Mouse (Mus musculus) limb, embryonic 11.5 days (tissue): ENCODE results near the gene Zfp866. TPM values are rescaled to one million over a fixed set of nuclear protein-coding genes. Genes with fewer than 3 reads are reported as not detected.

Experiments used
- ATAC-seq: fragments of 200-750 bp; cut with Nextera tagmentation; 2 replicates; pipeline ENCODE4 v1.8.0; 2017; ENCODE audit warnings: low read depth; ENCODE audit not compliant: insufficient number of reproducible peaks, low FRiP score, low TSS enrichment
- DNase-seq: peaks from one replicate; pipeline ENCODE4 v3.0.0-alpha.2; 2015; ENCODE audit warnings: low spot score
- H3K27ac ChIP-seq: fragments of 300-500 bp; sonication (generic); replicated peaks from 2 replicates; pipeline ENCODE4 v1.5.1; 2014; ENCODE audit warnings: low read depth, mild to moderate bottlenecking, low read length
- H3K27me3 ChIP-seq: fragments of 300-500 bp; sonication (generic); 2 replicates; pipeline ENCODE4 v1.6.1; 2014; ENCODE audit warnings: mild to moderate bottlenecking, low read length, mixed read lengths; ENCODE audit not compliant: control insufficient read depth, insufficient read depth
- H3K36me3 ChIP-seq: fragments of 300-500 bp; sonication (generic); 2 replicates; pipeline ENCODE4 v1.6.1; 2014; ENCODE audit warnings: mild to moderate bottlenecking, low read length, moderate library complexity, mixed read lengths; ENCODE audit not compliant: control insufficient read depth, insufficient read depth
- H3K4me1 ChIP-seq: fragments of 300-500 bp; sonication (generic); 2 replicates; pipeline ENCODE4 v1.6.1; 2014; ENCODE audit warnings: low read length, mixed read lengths; ENCODE audit not compliant: control insufficient read depth, insufficient read depth
- H3K4me2 ChIP-seq: fragments of 300-500 bp; sonication (generic); 2 replicates; pipeline ENCODE4 v1.6.1; 2014; ENCODE audit warnings: low read depth, mild to moderate bottlenecking, moderate library complexity; ENCODE audit not compliant: severe bottlenecking
- H3K4me3 ChIP-seq: fragments of 300-500 bp; sonication (generic); 2 replicates; pipeline ENCODE4 v1.5.1; 2014; ENCODE audit warnings: low read depth, low read length
- H3K9ac ChIP-seq: fragments of 300-500 bp; sonication (generic); 2 replicates; pipeline ENCODE4 v1.6.1; 2014; ENCODE audit warnings: mild to moderate bottlenecking, low read length
- H3K9me3 ChIP-seq: fragments of 300-500 bp; sonication (generic); 2 replicates; pipeline ENCODE4 v1.6.1; 2016; ENCODE audit warnings: low read length; ENCODE audit not compliant: control insufficient read depth
- WGBS: fragments of 180-500 bp; shearing (Covaris S2); extraction: QIAGEN DNeasy Blood & Tissue Kit; methylation state at CpG from one replicate; pipeline ENCODE4 v1.1.7; 2014; 5-methylcytosine and 5-hydroxymethylcytosine counted together
- polyA plus RNA-seq: library from polyadenylated mRNA; unstranded; fragments of >200 nt; fragmentation: Nextera tagmentation; extraction: Ambion mirVana; gene quantifications from 2 replicates; pipeline ENCODE4 v1.2.1, GENCODE M21; 2014

Gene Zfp866
- polyA plus RNA-seq, 1 experiment from 2014 or later, result 39.0 TPM

DNA sequence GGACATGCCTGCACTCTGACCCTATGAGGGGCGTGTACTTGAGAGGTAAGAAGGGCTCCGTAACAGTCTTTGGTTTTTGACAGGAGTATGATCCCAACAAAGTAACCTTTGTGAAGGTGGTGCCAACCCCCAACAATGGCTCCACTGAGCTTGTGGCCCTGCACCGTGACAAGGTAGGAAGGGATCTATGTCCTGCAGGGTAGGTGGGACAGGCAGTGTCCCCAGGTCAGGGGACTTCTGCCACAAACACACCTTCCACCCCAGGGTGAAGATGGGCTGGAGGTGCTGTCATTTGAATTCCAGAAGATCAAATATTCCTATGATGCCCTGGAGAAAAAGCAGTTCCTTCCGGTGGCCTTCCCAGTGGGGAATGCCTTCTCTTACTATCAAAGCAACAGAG, 2.7 kb upstream of the Zfp866 start:
- no peak for DNase-seq
- H3K36me3 ChIP-seq, result peaks cover 27% of the 10 kb centered on the region
- ATAC-seq, result no peak
- H3K9ac ChIP-seq, result no peak overlapping the region
- H3K4me1 ChIP-seq, result peaks cover 17% of the 10 kb centered on the region
- no peak overlapping the region for H3K27ac ChIP-seq
- 96% methylated on average over 4 of the region's 4 CpGs for WGBS
- no peak overlapping the region for H3K4me3 ChIP-seq
- H3K9me3 ChIP-seq, result no peaks in the 10 kb centered on the region
- no peak overlapping the region for H3K4me2 ChIP-seq
- H3K27me3 ChIP-seq, result no peaks in the 10 kb centered on the region

DNA sequence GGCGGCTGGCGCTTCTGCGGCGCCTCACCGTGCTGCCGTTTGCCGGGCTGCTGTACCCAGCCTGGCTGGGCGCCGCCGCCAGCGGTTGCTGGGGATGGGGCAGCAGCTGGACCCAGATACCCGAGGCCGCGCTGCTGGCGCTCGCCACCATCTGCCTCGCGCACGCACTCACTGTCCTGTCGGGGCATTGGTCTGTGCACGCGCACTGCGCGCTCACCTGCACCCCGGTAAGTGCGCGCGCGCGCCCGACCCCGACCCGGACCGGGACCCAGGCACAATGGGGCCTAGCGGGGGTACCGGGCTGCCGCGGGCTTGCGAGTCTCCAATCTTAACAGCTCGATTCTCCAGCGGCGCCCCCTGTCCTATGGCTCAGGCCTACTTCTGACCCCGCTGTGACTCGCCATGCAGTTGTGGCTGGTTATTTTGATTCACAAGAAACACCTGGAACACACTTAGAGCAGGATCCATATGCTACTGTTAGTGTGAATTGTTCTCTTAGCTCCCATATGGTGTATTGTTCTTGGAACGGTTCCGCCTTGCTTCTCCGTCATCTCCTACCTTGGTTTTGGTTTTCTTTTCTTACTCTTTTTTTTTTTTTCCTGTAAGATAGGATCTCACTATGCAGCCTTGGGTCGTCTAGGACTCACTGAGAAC, 564 bp upstream of the Zfp866 start:
- Histone ChIP-seq H3K4me3 (peak overlapping the region; percentile 88), H3K9me3 (no peaks in the 10 kb centered on the region), H3K27me3 (no peaks in the 10 kb centered on the region), H3K27ac (peak overlapping the region; percentile 77), H3K4me2 (peak overlapping the region; percentile 86), H3K36me3 (peaks cover 9% of the 10 kb centered on the region; the same call in 1 of the 2 replicates), H3K4me1 (peaks cover 17% of the 10 kb centered on the region), H3K9ac (peak overlapping the region; percentile 95)
- peak; percentile 58 for ATAC-seq
- WGBS, result under 1% methylated on average over 45 of the region's 48 CpGs
- DNase-seq, result peak; percentile 73

DNA sequence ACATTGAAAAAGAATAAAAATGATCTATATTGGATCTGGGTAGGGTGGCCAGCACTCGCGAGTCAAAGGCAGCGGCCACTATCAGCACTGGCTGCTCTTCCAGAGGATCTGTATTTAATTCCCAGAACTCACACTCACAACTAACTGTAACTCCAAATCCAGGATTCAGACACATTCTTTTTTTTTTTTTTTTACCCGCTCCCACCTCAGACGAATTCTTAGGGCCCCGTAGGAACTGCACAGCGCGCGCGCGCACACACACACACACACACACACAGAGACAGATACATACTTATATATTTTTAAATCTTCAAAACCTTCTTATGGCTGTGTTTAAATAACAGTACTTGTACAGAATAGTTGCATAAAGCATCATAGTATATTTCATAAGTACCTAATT, 614 bp downstream of the Zfp866 start:
- peaks cover 6% of the 10 kb centered on the region; the same call in 1 of the 2 replicates for H3K36me3 ChIP-seq
- DNase-seq, result no peak
- ATAC-seq, result peak; percentile 26; the same call in 1 of the 2 replicates
- peak overlapping the region; percentile 95 for H3K9ac ChIP-seq
- peak overlapping the region; percentile 86 for H3K4me2 ChIP-seq
- H3K27ac ChIP-seq, result peak overlapping the region; percentile 77
- H3K4me1 ChIP-seq, result peaks cover 17% of the 10 kb centered on the region
- H3K4me3 ChIP-seq, result peak overlapping the region; percentile 88
- no peaks in the 10 kb centered on the region for H3K9me3 ChIP-seq
- 33% methylated on average over 11 of the region's 11 CpGs for WGBS
- H3K27me3 ChIP-seq, result no peaks in the 10 kb centered on the region

DNA sequence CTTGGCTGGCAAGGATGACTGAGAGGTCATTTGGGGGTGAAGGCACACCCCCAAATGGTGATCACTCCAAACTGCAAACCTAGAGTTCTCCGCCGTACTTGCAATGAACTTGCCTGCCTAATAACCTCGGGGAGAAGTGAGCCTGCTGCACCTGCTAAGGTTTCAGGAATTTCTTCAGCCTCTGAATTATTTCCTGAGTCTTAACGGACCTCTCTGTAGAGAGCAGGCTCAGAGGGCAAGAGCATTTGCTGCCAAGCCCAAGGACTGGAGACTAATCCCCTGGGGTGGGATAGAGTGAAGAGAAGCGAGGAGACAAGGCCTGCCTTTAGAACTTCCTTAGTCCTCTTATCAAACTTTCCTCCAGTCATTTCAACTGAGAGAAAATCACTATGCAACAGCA, 1.2 kb downstream of the Zfp866 start:
- DNase-seq (no peak), ATAC-seq (no peak)
- no peaks in the 10 kb centered on the region for H3K9me3 ChIP-seq
- WGBS, result 74% methylated on average over 5 of the region's 5 CpGs
- H3K4me2 ChIP-seq, result no peak overlapping the region
- no peak overlapping the region for H3K9ac ChIP-seq
- no peak overlapping the region for H3K4me3 ChIP-seq
- H3K4me1 ChIP-seq, result peaks cover 17% of the 10 kb centered on the region
- no peaks in the 10 kb centered on the region for H3K27me3 ChIP-seq
- no peak overlapping the region for H3K27ac ChIP-seq
- peaks cover 4% of the 10 kb centered on the region; the same call in 1 of the 2 replicates for H3K36me3 ChIP-seq

DNA sequence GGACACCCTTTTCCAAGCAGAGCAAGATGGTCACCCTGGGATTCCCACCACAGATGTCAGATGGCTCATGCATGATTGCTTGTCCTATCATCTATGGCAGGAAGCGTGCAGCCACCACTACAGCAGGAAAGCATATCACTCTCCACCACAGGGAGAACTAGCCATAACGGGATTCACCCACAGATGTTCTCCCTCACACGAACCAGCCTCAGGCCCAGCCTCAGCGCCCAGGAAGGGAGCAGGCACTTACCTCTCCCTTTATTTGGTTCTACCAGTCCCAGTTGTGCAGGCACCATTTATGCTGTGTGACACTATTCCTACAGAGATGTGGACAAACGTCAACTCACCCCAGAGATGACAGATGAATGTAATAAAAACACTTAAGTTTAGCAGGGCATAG, 1.9 kb downstream of the Zfp866 start:
- Histone ChIP-seq H3K9me3 (no peaks in the 10 kb centered on the region), H3K9ac (no peak overlapping the region), H3K4me1 (peaks cover 17% of the 10 kb centered on the region), H3K36me3 (peaks cover 2% of the 10 kb centered on the region; the same call in 1 of the 2 replicates), H3K4me2 (no peak overlapping the region), H3K27me3 (no peaks in the 10 kb centered on the region), H3K27ac (no peak overlapping the region), H3K4me3 (no peak overlapping the region)
- ATAC-seq (no peak), DNase-seq (no peak)
- 87% methylated on average over 5 of the region's 5 CpGs for WGBS

DNA sequence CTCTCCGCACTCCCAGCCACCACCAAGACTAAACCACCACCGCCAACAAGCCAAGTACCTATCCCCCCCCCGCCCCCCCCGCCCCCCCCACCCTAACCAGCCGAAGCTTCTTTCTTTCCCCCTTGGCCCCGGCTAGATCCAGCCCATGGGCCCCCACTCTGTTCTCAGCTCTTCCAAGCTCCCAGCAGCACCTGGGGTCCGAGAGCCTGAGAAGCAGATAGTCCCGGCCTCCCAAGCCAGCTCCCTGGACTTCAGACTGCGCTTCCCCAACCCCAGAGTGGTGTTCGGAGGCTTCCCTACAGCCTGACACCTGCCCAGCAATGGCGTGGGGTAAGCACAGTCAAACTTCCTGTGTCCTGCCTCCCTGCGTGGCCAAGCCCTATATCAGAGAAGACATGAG, 13.9 kb downstream of the Zfp866 start:
- no peak overlapping the region for H3K27ac ChIP-seq
- WGBS, result 64% methylated on average over 11 of the region's 12 CpGs
- no peak overlapping the region for H3K9ac ChIP-seq
- H3K9me3 ChIP-seq, result no peaks in the 10 kb centered on the region
- H3K4me3 ChIP-seq, result no peak overlapping the region
- H3K27me3 ChIP-seq, result no peaks in the 10 kb centered on the region
- H3K36me3 ChIP-seq, result no peaks in the 10 kb centered on the region
- DNase-seq (no peak), ATAC-seq (no peak)
- peaks cover 10% of the 10 kb centered on the region for H3K4me1 ChIP-seq
- no peak overlapping the region for H3K4me2 ChIP-seq

DNA sequence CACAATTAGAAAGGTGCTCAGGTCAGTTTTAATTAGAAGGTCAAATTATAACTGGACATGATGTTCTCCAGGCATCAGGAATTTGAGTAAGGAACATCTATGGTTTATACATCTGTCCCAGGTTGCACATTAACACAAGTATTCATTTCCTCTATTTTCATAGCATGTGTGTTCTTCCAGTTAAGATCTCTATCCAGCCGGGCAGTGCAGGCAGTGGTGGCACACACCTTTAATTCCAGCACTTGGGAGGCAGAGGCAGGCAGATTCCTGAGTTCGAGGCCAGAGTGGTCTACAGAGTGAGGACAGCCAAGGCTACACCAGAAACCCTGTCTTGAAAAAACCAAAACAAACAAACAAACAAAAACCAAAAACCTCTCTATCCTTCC, 15.8 kb downstream of the Zfp866 start:
- ATAC-seq, result no peak
- Histone ChIP-seq H3K4me3 (peak overlapping the region; percentile 69; the same call in 1 of the 2 replicates), H3K9me3 (no peaks in the 10 kb centered on the region), H3K9ac (no peak overlapping the region; the same call in 1 of the 2 replicates), H3K27me3 (no peaks in the 10 kb centered on the region), H3K4me2 (0 out of 2 replicates have a peak overlapping the region, but pooled peaks have one; percentile 64), H3K4me1 (peaks cover 14% of the 10 kb centered on the region), H3K27ac (no peak overlapping the region), H3K36me3 (no peaks in the 10 kb centered on the region; the same call in none of the 2 replicates)
- no peak for DNase-seq
- WGBS, result 60% methylated on average over 2 of the region's 2 CpGs

DNA sequence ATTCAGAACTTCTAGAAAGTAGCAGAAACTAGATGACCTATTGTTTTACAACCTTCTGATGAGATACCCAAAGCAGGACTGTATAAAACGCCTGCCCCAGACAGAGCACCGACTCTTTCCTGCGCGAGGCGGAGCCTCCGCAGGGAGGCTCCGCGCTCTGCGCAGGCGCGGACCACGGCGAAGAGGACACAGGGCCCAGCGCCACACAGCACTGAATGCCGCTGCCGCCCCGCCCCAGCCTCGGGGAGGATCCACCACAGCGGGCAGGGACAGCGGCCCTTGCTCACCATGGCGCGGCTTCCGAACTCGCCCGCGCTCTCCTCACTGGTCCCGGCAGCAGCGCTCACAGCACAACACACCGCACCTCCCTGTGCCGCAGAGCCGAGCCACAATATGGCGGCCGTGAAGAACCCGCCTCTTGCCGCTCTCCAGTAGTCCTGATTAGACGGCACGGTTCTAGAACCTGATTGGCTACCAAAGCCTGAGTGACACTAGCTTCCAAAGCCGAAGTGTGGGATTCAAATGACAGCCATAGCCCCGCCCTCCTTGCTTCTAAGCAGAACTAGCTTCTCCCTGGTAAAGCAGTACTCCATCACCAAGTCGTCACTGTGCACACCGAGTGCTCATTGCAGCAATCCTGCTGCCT, 16.4 kb downstream of the Zfp866 start, which contains the start of gene Gm20422:
Gene Gm20422 (minus strand): TSS at position 384 of the 646 bp plus-strand sequence.
- Histone ChIP-seq H3K4me3 (peak within 1 kb of the TSS; percentile 69), H3K4me1 (peaks cover 14% of the 10 kb centered on the region), H3K9ac (peak within 1 kb of the TSS; percentile 97), H3K27me3 (no peaks in the 10 kb centered on the region), H3K9me3 (no peaks in the 10 kb centered on the region), H3K4me2 (peak within 1 kb of the TSS; percentile 64), H3K36me3 (no peaks in the 10 kb centered on the region; the same call in none of the 2 replicates), H3K27ac (peak within 1 kb of the TSS; percentile 99)
- WGBS, result under 1% methylated on average over 41 of the region's 41 CpGs
- DNase-seq (peak; percentile 90), ATAC-seq (peak; percentile 98)
